Mouse (Mus musculus) liver, adult (tissue): ENCODE measurements around the gene Gpr158.

Experiments
- GATA4 ChIP-seq: IDR thresholded peaks from 2 replicates; pipeline ENCODE4 v1.6.1; 2014; ENCODE audit warnings: mild to moderate bottlenecking, low read length; ENCODE audit not compliant: insufficient replicate concordance

Gene Gpr158

GRCm38 (mm10) chr2:21799616-21800015 lies 432.3 kb downstream of the Gpr158 start:
- TF ChIP-seq GATA4, result no peak

GRCm38 (mm10) chr2:21800045-21800444 lies 432.7 kb downstream of the Gpr158 start:
- TF ChIP-seq GATA4, result no peak

GRCm38 (mm10) chr2:21808510-21808909 lies 441.2 kb downstream of the Gpr158 start:
- TF ChIP-seq GATA4, result no peak

- no peak for TF ChIP-seq GATA4
Observed at GRCm38 (mm10) chr2:21810431-21810830, 443.1 kb downstream of the Gpr158 start.

GRCm38 (mm10) chr2:21864061-21864460 lies 496.7 kb downstream of the Gpr158 start:
- TF ChIP-seq GATA4, result no peak
